Mouse (Mus musculus): ENCODE results near the gene Glrp1.

- TF ChIP-seq POLR2A (IDR thresholded peaks at IDR 0.05; ENCODE audit: borderline replicate concordance, low read depth, low read length), result no peak
- no peak for TF ChIP-seq CTCF (IDR thresholded peaks at IDR 0.05; ENCODE audit: low read depth, low read length)
Observed at GRCm38 (mm10) chr1:88464109-88464905, 45.6 kb downstream of the Glrp1 start.

Data from bone marrow macrophage, adult 2 months (primary cell).